Mouse (Mus musculus) ES-E14 (cell line): Measurements from ENCODE around the gene Sprr2i.

ENCODE experiments used
- HCFC1 ChIP-seq: IDR thresholded peaks from 2 replicates; pipeline ENCODE4 v1.6.1; 2012; ENCODE audit warnings: low read length, inconsistent platforms, borderline replicate concordance; ENCODE audit not compliant: insufficient read depth
- MAFK ChIP-seq: IDR thresholded peaks from 2 replicates; pipeline ENCODE4 v1.6.1; 2014; ENCODE audit warnings: mild to moderate bottlenecking, low read depth, low read length, inconsistent platforms; ENCODE audit not compliant: insufficient read depth
- ZC3H11A ChIP-seq: IDR thresholded peaks from 2 replicates; pipeline ENCODE4 v1.6.1; 2012; ENCODE audit warnings: low read depth, mild to moderate bottlenecking, inconsistent platforms, low read length, borderline replicate concordance
- ZNF384 ChIP-seq: IDR thresholded peaks from 2 replicates; pipeline ENCODE4 v1.6.1; 2012; ENCODE audit warnings: low read depth, low read length, inconsistent platforms

DNA sequence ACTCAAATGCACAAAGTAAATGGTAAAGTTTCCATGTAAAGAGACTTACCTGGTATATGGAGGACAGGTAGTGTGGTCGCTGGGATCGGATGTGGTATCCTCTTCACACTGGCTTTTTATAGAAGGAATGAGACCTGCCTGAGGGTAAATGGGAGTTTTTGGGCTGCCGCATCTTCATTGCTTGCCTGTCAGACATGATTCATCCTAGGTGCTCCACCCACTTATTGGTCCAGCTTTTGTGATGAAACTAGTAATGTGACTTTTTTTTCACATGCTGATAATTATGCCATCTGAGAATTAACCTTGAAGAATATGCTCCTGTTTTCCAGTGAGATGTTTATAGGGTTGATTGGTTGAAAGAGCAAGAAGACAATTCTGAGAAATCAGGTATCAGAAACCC lies 30.9 kb downstream of the Sprr2i start, which contains the start of gene Sprr1b:
- TF ChIP-seq MAFK (no peak), ZNF384 (no peak), HCFC1 (no peak), ZC3H11A (no peak)
